Mouse (Mus musculus) adipocyte (in vitro differentiated cells): ENCODE measurements around the gene Klra10.
"Not testable (repeated sequence)": the region's sequence is repeated elsewhere in the genome, so short reads cannot be mapped to it uniquely, and the experiment has no call there.

Experiments
- DNase-seq: peaks from one replicate; pipeline ENCODE4 v3.0.0-alpha.2; 2016; ENCODE audit warnings: low spot score

The Klra10 gene

DNA sequence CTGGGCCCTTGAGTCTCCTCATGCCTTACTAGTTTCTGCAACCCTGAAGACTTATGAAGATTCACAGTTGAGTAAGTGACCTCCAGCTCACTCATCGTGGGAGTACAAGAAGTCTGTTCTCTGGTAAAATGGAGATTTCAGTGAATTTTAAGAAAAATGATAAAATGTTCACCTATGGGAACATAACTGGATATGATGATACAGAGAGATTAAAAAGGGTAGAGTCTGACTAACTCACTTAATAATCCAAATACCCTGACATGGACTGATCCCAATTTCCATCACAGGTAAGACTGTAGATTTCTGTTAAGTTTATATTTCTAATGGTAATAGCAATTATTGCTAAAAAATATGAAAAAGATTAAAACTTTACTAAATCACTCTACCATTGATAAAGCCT is at the start of gene Klra10:
Gene Klra10 (minus strand): TSS at position 101 of the 400 bp plus-strand sequence.
- DNase-seq, result not testable (repeated sequence)

DNA sequence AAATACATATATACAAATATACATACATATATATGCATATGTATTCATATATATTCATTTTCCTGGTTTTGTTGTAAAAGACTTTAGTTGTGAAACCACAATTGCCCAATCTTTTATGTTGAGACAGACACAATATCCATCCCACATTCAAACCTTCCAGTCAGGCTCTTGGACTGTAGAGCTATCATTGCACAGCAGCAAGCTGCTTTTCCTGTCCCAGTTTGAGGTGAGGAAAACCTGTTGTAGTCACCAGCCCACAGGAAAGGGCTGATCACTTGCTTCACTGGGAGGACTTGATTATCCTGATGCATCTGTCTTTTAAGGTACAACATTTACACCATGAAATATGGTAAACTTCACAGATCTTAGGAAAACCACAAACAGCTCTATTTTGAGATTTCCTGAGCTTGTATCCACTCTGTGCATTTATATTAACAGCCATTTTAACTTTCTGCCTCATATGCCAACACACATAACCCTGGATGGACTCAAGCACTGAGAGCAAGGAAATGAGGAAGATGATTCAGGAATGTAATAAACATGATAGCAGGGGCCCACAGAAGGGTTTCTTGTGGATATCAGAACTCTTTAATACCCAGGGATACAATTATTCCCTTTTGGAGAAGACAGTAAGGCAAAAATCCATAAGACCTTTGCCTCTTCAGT is 6.4 kb upstream of the Klra10 start:
- no peak for DNase-seq

DNA sequence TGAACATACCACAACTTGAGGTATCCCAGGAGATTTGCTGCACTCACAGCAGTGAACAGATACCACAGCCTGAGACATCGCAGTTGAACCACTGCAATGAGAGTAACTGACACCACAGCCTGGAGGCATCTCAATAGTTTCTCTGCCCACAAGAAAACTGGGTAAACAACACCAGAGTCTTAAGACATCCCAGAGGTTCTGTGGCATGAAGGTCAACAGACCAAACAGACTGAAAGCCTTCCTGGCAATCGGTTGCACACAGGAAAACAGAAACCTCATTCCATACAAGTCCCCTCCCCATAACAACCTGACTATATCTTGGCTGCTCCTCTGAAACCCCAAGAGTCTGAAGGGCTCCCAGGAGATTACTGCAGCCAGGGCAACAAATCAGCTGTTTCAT is 26.4 kb downstream of the Klra10 start:
- DNase-seq, result peak; percentile 64

DNA sequence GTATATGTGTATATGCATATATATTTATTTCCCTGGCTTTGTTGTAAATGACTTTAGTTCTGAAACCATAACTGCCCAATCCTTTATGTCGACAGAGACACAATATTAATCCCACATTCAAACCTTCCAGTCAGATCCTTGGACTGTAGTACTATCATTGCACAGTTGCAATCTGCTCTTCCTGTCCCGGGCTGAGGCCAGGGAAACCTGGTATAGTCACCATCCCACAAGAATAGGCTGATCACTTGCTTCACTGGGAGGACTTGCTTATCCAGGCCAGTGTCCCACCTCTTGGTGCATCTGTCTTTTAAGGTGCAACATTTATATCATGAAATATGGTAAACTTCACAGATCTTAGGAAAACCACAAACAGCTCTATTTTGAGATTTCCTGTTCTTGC is 44.2 kb downstream of the Klra10 start:
- DNase-seq, result no peak

DNA sequence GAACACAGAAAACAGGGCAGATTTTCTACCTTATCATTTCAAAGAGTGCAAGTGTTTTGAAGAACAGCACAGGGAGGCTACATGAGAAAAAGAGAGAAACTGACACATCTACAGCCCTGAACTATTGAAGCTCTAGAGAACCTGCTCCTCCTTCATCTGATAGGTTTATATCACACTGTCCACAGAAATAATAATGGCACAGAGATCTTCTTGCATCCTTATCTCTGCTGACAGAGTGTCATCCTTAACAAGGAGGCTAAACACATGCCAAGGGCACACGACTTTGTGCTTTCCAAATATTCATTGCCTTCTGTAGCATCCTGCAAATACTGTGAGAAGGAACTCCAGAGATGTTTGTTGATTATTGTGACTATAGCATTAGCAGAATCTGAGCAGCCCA is 45.1 kb downstream of the Klra10 start:
- DNase-seq, result no peak

DNA sequence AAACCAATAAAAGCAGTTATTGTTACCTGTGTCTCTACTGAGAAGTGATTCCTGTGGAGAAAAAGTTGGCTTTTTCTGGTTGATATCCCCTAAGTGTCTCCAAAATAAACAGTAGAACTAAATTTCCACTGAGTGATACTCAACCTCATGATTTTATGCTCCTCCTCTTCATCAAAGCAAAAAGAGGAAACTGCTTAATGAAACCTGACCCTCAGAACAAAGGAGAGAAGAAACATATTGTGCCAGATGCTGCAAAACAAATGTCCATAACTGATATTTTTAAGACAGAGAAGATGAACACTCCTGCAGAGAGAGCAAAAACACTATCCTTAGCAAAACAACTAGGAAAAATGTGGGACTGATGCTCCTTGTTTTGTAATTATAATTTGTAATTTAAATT is 48.5 kb downstream of the Klra10 start, which contains the start of gene Klra7:
Gene Klra7 (minus strand): TSS at position 101 of the 400 bp plus-strand sequence.
- no peak for DNase-seq
